Mouse (Mus musculus): ENCODE measurements at regions not wholly inside any gene's neighbourhood (a gene's known extent, or its start where the extent isn't known, plus 50 kb on each side); places are given as distances from the start of the nearest gene placed in this dataset.
A peak's percentile ranks its signal among the peaks of the same experiment; 100 is the strongest.

- DNase-seq (ENCODE audit: low spot score) = no peak
Observed at GRCm38 (mm10) chr16:65916831-65917230, 101.8 kb downstream of the Vgll3 start.

GRCm38 (mm10) chr16:65925986-65926385, 110.9 kb downstream of the Vgll3 start:
- DNase-seq (ENCODE audit: low spot score) = no peak

GRCm38 (mm10) chr16:65963829-65964228, 148.8 kb downstream of the Vgll3 start:
- no peak for DNase-seq (ENCODE audit: low spot score)

GRCm38 (mm10) chr16:65964260-65964659, 149.2 kb downstream of the Vgll3 start:
- DNase-seq (ENCODE audit: low spot score) = no peak

GRCm38 (mm10) chr16:65977075-65977474, 162.0 kb downstream of the Vgll3 start:
- no peak for DNase-seq (ENCODE audit: low spot score)

GRCm38 (mm10) chr16:65987186-65987585, 172.1 kb downstream of the Vgll3 start:
- no peak for DNase-seq (ENCODE audit: low spot score)

- no peak for DNase-seq (ENCODE audit: low spot score)
Observed at GRCm38 (mm10) chr16:65999343-65999742, 184.3 kb downstream of the Vgll3 start.

GRCm38 (mm10) chr16:66000728-66001273, 185.7 kb downstream of the Vgll3 start:
- DNase-seq (ENCODE audit: low spot score) = no peak

GRCm38 (mm10) chr16:66004689-66005088, 189.6 kb downstream of the Vgll3 start:
- DNase-seq (ENCODE audit: low spot score) = no peak

- peak; percentile 36 for DNase-seq (ENCODE audit: low spot score)
Observed at GRCm38 (mm10) chr16:66005954-66006580, 191.0 kb downstream of the Vgll3 start.

GRCm38 (mm10) chr16:66013608-66014007, 198.6 kb downstream of the Vgll3 start:
- DNase-seq (ENCODE audit: low spot score) = peak; percentile 42

- DNase-seq (ENCODE audit: low spot score) = no peak
Observed at GRCm38 (mm10) chr16:66014861-66015602, 200.0 kb downstream of the Vgll3 start.

GRCm38 (mm10) chr16:66017040-66017439, 202.0 kb downstream of the Vgll3 start:
- DNase-seq (ENCODE audit: low spot score) = no peak

- no peak for DNase-seq (ENCODE audit: low spot score)
Observed at GRCm38 (mm10) chr16:66023397-66023796, 208.3 kb downstream of the Vgll3 start.
